Mouse (Mus musculus) kidney, adult 2 months (tissue): ENCODE results near the gene Megf8.

Source experiments
- CTCF ChIP-seq: fragments of 200-500 bp; conservative IDR thresholded peaks from 2 replicates; pipeline ENCODE4 v1.5.1; 2011; ENCODE audit warnings: low read depth, mild to moderate bottlenecking, control low read depth, low read length, moderate library complexity, mixed read lengths; ENCODE audit not compliant: insufficient read depth, insufficient read length
- POLR2A ChIP-seq: fragments of 200-500 bp; IDR thresholded peaks from one replicate; pipeline ENCODE4 v1.6.1; 2011; ENCODE audit warnings: low read depth, low read length, control low read depth

DNA sequence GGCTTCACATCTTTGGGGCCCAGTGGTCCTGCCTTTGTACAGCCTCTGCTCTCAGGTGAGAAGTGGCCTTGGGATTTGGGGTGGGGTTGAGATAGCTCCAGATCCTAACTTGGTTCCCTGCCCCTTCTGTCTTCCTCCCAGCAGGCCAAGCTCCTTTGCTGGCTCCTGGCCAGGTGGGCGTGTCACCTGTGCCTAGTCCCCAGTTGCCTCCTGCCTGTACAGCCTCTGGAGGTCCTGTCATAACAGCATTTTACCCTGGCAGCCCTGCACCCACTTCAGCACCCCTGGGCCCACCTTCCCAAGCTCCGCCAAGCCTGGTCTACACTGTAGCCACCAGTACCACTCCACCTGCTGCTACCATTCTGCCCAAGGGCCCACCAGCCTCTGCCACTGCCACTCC is 26.1 kb upstream of the Megf8 start:
- TF ChIP-seq CTCF (no peak), POLR2A (no peak)
